Mouse (Mus musculus): ENCODE data around the gene Uqcrc1.

Uqcrc1 gene

DNA sequence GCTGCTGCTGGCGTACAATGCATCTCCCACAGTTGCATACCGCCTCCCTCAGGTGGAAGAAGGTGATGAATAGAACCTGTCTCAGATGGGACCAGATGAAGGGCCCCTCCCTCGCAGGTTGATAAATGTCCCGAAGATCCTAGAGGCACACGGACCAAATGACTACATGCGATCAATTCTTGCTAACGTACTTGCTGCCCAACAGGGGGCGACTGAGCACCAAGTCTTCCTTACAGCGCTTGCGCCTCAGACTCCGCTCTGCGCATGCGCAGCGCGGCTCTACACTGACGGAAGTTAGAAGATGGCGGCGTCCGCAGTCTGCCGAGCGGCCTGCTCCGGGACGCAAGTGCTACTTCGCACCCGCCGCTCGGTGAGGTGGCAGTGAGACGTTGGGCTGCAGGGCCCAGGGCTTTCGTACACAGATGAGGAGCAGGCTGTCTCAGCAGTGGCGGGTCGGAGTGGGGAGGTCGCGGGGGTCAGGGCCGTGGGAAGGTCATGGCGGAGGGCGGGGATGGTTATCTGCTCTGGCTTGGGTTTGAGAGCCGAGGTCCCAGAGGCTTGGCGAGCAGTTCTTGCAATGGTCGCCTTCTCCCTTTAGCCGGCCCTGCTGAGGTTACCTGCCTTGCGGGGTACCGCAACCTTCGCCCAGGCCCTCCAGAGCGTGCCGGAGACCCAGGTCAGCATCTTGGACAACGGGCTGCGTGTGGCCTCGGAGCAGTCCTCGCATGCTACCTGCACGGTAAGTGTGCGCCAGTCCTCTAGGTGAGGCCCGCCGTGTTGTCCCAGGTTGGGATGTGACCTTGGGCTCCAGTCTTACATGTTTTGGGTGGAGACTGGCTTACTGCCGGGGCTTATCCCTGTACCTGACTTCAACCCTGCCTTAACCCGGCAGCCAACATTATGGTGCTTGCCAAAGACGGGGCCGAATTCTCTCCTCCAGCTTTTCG lies at the start of gene Uqcrc1:
Gene Uqcrc1 (plus strand): TSS at position 216 of the 947 bp plus-strand sequence.
- in situ Hi-C loops (cut with MseI, MboI) = no loop called here

DNA sequence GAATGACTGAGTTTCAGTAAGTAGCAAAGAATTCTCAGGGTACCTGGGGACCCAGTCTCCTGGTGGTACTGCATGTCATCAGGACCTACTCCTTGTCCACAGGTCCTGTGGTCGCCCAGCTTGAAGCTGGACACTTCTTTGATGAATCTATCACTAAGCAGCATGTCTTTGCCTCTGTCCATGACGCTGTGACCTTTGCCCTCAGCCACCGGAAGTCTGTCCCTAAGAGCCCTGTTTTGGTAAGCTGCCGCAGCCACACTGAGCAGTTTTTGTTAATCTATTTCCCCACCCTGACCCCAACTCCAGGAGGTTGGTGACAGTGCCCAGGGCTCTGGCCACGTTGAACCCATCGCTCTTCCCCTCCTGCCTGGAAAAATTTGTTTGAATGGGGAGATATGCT lies 24.1 kb upstream of the Uqcrc1 start:
- in situ Hi-C loops (cut with MseI, MboI) = no loop called here

DNA sequence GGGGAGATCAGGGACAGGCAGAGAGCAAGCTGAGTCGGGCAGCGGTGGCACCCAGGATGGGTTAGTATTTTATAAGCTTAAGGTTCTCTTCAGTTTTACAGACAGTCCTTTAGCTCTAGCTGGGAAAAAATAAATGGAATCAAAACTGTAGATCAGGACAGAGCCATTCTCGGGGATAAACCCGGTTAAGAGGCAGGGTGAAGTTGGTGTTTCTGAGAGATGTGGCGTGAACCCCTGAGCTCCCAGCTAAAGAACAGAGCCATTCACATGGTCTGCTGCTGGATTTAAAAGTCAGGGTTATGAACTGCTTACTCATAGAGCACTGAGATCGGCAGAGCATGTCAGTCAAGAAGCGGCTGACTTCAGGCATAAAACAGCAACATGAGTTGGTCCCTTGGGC lies 23.3 kb upstream of the Uqcrc1 start:
- in situ Hi-C loops (cut with MseI, MboI) = no loop called here

DNA sequence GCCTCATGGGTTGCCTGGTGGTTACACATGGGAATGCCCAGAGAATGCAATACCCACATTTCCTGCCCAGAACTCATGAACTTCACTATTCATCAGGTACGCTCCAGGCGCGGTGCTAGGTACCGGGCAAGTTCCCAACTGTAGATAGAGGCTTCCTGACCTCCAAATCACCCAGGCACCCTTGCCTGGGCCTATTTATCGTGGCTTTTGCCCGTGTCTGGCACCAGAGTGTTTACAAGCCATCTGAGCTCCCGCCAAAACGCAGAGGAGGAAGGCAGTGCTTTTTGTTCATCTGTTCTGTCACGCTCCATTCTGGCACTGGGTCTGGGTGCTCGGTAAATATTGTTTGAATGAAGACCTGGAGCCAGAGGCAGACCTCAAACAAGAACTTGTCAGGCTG lies 22.8 kb upstream of the Uqcrc1 start:
- in situ Hi-C loops (cut with MseI, MboI) = no loop called here

DNA sequence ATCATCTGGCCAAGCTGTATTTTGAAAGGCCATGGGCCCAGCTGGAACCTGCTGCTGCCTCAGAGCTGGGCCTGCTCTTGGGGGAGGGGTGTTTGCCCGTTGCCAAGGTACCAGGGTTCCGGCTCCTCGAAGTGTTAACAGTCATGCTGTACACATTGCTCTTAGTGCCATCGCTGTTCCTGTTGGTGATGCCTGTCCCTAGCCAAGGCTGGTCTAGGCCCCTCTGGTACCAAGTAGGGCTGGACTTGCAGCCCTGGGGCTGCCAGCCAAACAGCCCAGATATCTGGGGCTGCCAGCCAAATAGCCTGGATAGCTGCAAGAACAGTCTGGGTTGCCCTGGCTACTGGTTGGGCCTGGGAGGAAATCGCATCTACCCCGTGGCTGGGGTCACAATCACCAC lies 21.9 kb upstream of the Uqcrc1 start, which contains the start of gene Tmem89:
Gene Tmem89 (plus strand): TSS at position 129 of the 400 bp plus-strand sequence.
- in situ Hi-C loops (cut with MseI, MboI) = no loop called here

DNA sequence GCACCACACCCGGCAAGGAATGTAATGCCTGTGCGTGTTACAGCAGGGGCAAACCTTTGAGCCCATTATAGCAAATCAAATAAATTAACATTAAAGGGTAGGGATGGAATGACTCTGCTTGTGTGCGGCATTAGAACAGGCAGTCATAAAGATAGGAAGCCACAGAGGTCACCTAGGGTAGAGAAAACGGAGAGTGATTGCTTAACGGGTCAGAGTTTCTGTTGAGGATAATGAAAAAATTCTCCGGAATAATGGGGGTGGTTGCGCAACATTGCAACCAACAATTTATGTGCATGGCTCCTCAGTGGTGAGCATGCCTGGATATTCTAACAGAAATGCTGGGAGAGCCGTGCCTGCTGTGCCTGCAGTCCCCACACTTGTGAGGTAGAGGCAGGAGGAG lies 10.5 kb upstream of the Uqcrc1 start:
- in situ Hi-C loops (cut with MseI, MboI) = no loop called here

DNA sequence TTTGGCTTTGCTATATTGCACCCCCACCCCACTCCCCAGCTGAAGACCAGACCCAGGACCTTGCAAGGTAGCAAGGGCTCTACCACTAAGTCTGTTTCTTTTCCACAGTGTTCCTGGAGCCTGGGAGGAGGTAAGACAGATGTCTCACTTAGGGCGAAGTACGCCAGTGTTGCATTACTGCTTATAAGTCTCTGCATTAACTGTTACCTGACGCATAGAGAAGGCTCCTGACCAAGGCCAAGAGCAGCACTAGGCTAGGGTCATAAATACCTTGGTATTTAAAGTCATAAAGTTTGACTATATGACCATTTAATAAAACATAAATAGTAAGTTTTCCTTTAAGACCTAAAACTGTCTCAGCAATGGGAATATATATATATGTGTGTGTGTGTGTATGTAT lies 8.0 kb upstream of the Uqcrc1 start:
- in situ Hi-C loops (cut with MseI, MboI) = no loop called here

DNA sequence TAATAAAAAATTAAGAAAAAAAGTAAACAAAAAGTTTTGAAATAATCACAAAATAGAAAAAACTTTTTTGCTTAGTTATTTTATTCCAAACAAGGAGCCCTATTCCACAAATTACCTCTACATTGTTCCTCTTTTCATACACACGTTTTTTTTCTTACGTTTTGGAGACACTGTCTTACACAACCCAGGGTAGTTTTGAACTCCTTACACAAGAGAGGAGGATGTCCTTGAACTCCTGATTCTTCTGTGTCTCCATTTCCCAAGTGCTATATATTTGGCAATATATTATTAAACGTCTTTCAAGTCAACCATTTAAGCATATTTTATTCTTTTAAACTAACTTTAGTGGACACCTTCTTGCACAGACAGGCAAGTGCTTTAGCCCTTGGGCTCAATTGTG lies 442 bp upstream of the Uqcrc1 start:
- in situ Hi-C loops (cut with MseI, MboI) = no loop called here

DNA sequence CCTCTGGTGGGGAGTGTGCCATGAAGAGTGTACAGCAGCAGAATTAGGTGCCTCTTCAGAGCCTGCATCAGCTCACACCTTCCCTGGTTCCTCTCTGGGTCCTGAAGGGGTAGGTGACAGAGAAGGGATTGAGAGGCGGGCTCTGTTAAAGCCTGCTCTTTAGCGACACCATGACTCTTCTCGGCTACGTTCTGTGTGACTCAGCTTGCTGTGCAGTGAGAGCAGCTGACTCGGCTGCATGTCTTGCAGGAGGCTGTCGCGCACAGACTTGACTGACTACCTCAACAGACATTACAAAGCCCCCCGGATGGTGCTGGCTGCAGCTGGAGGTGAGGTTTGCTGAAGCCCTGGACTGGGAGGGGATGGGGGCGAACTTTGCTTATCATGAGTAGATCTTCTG lies 8.7 kb downstream of the Uqcrc1 start:
- in situ Hi-C loops (cut with MseI, MboI) = no loop called here

DNA sequence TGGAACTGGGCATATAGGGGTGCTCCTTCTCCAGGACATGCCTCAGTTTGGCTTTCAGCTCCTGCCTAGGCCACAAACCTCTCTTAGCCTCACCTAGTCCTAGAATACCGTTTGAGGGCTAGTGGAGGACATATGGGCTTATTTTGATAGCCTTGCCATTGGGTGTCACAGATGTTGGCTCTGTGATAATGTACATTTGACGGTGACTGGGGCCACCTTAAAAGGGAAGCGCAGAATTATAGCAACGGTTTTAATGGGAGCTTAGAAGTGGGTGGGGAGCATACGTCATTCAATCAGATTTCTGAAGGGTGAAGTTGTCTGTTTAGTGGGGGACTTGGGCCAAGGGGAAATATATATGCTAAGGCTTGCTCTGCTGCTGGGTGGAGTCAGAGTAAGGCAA lies 9.2 kb downstream of the Uqcrc1 start:
- in situ Hi-C loops (cut with MseI, MboI) = no loop called here

DNA sequence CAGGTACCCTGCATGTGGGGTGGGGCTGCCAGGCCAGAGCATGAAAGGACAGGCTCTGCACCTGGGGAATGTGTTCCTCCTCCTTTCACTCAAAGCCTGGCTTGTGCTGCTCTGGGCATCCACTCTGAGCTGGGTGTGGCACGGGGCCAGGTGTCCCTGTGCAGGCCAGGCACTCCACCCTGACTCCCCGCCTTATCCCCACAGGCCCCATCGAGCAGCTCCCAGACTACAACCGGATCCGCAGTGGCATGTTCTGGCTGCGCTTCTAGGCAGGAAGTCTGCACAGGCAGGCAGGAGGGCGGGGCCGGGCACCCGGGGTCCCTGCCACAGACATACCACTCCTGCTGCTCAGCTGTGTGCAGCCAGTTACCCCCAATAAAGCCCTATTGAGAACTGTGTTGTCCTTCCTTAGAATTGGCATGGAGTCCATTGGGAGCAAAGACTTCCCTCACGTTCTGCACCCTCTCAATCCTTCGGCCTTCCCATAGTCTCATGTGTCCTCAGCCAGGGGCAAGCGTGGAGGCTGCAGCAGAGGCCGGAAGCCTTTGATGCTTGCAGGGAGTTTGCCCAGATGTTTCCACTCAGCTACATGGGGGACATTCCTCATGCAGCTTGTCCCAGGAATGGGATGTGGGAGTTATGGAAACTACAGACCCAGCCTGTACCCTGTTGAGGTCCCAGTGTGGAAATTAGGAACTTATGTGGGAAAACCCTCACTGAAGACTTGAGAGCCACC lies 13.0 kb downstream of the Uqcrc1 start:
- in situ Hi-C loops (cut with MseI, MboI) = no loop called here

DNA sequence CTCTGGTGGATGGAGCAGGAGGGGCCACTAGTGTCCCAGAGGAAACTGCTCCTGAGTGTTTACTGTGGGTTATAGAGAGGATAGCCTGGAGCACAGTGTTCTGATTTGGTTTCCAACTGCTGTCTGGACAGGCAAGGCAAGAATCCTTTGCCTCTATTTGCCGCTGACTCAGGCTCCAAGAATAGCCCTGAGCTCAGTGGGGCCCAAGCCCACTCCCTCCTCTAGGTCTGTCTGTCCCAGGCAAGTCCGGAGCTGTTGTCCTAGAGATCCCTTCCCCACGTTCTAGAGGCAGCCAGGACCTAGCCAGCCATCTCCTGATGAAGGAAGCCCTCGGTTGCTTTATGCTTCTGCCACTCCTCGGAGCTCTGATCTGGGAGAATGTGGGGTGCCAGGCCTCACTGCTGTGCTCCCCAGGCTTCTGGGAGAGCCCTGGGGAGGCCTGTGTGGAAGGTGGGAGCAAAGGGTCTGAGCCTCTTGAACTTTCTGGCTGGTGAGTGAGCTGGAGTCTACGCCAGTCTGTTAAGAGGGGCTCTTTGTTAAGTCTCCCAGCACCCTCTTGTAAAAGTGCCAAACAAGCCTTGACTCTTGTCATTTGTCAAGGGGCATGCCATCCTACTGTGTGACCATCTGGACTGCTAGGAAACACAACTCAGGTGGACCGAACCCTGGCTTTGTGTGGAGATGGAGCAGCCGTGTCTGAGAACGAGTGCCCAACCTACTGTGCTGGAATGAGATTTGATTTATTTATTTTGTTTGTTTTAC lies 13.7 kb downstream of the Uqcrc1 start:
- in situ Hi-C loops (cut with MseI, MboI) = no loop called here

DNA sequence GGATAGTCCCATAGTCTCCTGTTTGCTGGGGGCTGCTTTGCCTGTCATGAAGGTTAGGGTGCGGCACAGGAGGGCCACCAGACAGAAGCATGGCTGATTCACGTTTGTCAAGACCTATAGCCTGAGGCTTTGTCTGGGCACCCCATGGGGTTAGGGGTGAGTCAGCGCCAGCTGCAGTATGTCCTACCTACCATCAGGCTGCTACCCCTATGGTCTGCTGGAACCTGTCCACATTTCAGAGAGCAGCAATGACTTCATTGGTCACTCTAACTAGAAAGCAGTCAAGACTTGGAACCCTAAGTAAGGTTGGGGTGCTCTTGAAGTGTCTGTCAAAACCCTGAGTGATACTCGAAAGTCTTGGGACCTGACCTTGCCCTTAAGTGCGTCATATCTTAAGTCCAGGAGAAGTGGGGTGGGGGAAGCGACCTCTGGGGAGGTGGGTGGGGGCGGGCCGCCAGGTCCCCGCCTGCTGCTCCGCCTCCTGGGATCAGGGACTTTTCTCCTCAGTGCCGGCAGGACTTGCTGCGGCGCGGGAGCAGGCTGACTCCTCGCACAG lies 16.7 kb downstream of the Uqcrc1 start, which contains the start of gene Col7a1:
Gene Col7a1 (plus strand): TSS at position 506 of the 556 bp plus-strand sequence.
- in situ Hi-C loops (cut with MseI, MboI) = no loop called here

DNA sequence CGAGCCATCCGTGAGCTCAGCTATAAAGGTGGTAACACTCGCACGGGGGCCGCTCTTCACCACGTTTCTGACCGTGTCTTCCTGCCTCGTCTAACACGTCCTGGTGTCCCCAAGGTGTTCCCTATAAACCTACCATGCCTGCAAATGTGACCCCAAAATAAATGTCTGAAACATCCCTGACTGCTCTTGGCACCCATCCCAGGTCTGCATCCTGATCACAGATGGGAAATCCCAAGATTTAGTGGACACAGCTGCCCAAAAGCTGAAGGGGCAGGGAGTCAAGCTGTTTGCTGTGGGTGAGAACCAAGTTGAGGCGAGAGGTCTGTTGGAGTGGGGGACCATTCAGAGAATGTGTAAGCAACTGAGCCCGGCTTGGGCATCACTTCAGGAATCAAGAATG lies 18.8 kb downstream of the Uqcrc1 start:
- in situ Hi-C loops (cut with MseI, MboI) = no loop called here

DNA sequence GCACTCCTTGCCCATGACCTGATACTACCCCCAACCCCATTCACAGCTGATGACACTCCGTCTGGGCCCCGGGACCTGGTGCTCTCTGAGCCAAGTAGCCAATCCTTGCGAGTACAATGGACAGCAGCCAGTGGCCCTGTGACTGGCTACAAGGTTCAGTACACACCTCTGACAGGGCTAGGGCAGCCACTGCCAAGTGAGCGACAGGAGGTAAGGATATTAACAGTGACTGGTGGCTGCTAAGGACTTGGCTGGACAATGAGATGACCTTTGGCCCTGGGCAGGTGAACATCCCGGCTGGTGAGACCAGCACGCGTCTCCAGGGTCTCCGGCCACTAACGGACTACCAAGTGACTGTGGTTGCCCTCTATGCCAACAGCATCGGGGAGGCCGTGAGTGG lies 19.4 kb downstream of the Uqcrc1 start:
- in situ Hi-C loops (cut with MseI, MboI) = no loop called here

DNA sequence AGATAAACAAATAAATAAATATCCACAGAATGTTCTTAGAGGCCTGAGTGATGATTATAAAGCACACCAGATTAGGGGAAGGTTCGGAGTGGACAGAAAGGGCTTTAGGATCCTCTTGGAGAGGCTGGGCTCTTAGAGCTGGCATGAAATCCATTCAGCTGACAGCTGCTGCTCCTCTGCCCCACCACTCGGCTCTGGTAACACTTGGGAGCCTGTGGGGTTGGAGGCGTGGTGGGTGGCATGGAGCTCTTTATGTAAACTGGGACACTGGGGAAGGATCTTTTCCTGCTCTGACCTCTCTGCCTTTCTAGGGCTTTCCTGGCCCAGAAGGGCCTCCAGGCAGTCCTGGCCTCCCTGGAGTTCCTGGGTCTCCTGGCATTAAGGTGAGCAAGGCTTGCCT lies 27.1 kb downstream of the Uqcrc1 start:
- in situ Hi-C loops (cut with MseI, MboI) = no loop called here

DNA sequence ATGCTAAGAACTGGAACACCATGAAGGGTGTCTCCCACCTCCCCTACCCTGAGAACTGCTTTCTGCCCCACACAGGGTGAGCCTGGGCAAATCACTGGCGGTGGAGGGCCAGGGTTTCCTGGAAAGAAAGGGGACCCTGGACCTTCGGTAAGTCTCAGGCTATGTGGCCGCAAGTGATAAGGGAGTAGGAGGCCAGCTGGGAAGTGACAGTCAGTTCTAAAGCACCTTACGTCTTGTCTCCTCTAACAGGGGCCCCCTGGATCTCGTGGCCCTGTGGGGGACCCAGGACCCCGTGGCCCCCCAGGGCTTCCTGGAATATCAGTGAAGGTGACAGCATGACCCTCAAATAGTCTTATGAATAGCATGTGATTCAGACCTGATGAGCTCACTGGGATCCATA lies 27.9 kb downstream of the Uqcrc1 start:
- in situ Hi-C loops (cut with MseI, MboI) = no loop called here

DNA sequence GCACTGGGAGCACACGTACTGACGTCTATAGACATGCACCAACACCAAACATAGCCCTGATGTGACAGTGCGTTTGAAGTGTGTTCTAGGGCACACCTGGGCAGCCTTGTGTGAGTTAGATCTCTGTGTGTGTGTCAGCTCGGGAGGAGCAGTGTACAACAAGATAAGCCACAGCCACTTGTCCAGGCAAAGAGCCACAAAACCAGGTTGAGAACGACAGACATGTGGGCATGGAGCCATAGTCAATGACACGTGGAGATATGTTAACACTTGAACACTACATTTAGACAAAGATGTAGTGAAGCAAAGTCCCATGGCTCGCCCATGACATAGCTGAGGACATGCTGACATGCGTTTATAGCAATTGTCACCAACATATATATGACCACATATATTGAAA lies 34.2 kb downstream of the Uqcrc1 start:
- in situ Hi-C loops (cut with MseI, MboI) = no loop called here

DNA sequence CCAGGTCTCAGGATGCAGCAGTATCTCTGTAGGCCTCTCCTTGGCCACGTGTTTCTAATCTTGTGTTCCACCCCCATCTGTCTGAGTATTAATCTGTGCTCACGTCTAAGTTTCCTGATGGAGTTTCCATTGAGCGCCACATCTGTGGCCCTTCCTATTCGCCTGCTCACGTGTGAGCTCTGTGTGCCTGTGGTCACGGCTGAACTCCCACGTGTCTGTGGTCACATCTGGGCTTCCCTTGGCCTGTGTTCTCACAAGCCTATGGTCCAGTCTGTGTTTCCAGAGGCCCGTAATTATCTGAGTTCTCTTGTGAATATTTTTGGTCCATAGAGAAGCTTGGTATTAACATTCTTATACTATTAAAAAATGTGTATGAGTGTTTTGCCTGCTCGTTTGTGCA lies 40.0 kb downstream of the Uqcrc1 start:
- in situ Hi-C loops (cut with MseI, MboI) = no loop called here

DNA sequence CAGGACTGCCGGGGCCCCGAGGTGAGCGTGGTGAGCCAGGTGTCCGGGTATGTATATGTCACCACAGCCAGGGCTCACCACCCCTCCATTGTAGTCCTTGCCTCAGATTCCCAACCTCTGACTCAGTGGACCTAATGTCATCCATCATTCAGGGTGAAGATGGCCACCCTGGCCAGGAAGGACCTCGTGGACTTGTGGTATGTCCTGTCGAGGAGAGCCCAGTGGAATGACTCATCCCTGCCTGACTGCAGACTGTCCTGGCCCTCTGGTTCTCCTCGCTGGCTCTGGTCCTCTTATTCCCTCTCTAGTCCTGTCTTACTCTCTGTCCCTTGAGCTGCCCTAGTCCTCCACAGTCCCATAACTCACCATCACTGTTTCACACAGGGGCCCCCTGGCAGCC lies 41.5 kb downstream of the Uqcrc1 start:
- in situ Hi-C loops (cut with MseI, MboI) = no loop called here

DNA sequence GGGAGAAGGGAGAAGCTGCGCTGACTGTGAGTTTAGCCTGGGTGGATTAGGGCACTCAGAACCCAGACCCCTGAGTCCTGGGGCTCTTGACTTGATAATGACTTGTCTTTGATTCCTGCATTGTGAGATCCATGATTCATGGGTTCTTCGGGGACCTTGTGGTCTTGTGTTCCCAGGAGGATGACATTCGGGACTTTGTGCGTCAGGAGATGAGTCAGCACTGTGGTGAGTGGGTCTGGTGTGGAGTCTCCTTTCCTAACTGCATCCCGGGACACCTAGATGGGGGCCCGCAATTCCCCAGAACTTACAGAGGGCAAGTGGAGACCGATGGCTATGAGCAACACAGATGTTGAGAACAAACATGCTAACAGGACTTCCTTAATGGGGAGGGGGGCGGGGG lies 46.1 kb downstream of the Uqcrc1 start:
- in situ Hi-C loops (cut with MseI, MboI) = no loop called here

DNA sequence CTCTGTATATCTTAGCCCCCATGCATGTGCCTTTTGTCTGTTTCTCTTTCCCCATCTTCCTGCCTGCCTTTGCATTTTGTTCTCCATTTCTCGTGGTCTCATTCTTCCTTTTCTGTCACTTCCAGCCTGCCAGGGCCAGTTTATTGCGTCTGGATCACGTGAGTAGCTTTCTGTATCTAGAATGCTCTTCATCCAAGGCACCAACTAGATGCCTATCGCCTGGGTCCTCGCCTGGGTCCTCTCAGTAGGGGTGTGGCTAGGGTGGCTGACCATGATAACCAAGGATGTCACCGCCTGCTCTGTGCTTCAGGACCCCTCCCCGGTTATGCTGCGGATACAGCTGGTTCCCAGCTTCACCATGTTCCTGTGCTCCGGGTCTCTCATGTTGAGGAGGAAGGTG lies 46.8 kb downstream of the Uqcrc1 start:
- in situ Hi-C loops (cut with MseI, MboI) = no loop called here

All from mouse trophoblast stem cell (cell line).